Mouse (Mus musculus): ENCODE measurements at regions not wholly inside any gene's neighbourhood (a gene's known extent, or its start where the extent isn't known, plus 50 kb on each side); places are given as distances from the start of the nearest gene placed in this dataset.
A peak's percentile ranks its signal among the peaks of the same experiment; 100 is the strongest.
"Not testable (repeated sequence)": the region's sequence is repeated elsewhere in the genome, so short reads cannot be mapped to it uniquely, and the experiment has no call there.

GRCm38 (mm10) chr13:42000966-42001365 lies 50.9 kb upstream of the Hivep1 start:
- no peak for DNase-seq (ENCODE audit: low spot score in 2 of 2)

DNA sequence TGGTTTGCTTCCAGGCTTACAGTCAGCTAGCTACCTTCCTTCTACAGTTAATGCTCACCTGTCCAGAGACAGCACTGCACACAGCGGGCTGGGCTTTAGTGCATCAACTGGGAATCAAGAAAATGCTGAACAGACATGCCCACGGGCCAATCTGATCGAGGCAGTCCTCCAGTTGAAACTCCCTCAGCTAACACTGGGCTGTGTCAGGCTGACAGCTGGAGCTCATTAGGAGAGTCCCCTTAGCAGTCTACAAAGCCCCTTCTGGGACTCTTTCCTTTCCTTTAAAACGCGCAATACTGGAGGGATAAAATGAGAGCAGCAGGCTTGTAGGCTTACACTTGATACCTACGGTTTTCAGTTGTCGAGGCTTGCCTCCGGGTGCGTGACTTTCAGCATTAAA lies 53.9 kb upstream of the Hivep1 start:
- DNase-seq (ENCODE audit: low spot score in 2 of 2), result no peak

DNA sequence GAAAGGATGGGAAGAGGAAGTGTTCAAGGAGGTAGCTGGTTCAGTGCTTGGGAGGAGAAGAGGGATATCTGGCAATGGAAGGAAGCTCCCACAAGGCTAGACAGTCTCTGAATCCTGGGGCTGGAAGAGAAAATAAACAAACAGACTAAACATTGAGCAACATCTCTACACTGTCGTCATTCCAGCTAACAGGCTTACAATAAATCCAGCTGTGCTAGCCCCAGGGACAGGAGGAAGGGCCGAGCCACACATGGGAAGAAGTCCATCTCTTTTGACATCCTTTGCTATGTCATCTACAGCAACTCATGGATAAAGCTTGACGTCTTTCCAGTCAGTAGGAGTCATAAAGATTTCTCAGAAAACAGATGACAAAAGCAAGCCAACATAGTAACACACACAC lies 57.7 kb upstream of the Hivep1 start:
- no peak for DNase-seq (ENCODE audit: low spot score in 2 of 2)

GRCm38 (mm10) chr13:41975918-41976317 lies 75.9 kb upstream of the Hivep1 start:
- DNase-seq (ENCODE audit: low spot score in 2 of 2), result no peak

DNA sequence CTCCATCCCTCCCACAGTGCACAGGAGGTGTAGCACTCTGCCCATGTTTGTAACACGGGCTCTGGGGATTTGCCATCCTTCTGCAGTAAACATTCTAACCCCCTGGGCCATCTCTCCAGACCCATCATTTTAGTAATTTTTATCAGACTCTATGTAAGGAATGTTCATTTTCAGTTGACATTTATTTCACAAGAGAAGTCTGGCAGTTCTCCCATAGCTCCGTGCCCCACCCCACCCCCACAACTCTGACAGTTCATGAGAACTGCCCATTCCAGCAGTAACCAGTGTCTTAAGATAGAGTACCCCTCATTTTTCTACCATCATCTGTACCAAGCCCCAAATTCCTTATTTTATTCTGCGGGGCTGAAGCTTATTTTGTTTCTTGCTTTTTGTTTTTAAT lies 88.9 kb upstream of the Hivep1 start:
- no peak for DNase-seq (ENCODE audit: low spot score in 2 of 2)

- DNase-seq (ENCODE audit: low spot score in 2 of 2), result not testable (repeated sequence)
Observed at GRCm38 (mm10) chr13:41960960-41961359, 90.9 kb upstream of the Hivep1 start.

DNA sequence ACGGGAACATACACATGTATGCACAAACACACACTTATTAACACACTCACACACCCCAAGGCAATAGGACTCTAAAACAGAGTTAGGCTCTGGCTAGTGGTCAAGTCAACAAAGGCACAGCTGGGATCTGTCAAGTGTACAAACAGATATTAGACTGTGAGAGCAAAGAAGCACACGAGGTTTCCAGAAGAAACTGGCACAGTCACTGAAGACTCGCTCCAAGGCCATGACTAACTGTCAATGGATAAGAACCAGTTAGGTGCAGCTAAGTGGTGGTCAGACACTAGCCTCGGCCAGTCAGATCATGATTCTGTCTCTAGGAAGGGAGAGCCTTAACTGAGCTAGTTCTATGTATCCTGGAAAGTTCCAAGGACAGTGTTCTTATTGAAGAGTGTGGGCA lies 93.9 kb upstream of the Hivep1 start:
- DNase-seq (ENCODE audit: low spot score in 2 of 2), result peak in 1 of 2 experiments; percentile 4

- no peak for DNase-seq (ENCODE audit: low spot score in 2 of 2)
Observed at GRCm38 (mm10) chr13:41955884-41956283, 95.9 kb upstream of the Hivep1 start.

DNA sequence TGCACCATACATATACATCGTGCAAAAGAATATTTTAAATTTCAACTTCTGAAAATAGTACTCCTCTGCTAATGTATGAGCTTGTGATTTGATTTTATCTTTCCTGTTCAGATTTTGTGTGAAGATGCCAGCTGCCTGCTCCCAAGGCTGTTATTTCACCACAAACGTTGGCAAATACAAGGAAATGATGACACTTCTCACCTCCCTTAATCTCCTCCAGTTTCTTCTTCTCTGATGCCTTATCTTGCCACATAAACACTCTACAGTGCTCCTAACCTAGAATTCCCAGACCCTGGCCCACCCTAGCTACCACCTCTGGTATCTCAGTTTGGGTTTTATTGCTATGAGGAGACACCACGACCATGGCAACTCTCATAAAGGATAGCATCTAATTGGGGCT lies 96.6 kb upstream of the Hivep1 start:
- no peak for DNase-seq (ENCODE audit: low spot score in 2 of 2)

GRCm38 (mm10) chr13:41952453-41952852 lies 99.4 kb upstream of the Hivep1 start:
- peak in 1 of 2 experiments; percentile 19 for DNase-seq (ENCODE audit: low spot score in 2 of 2)

DNA sequence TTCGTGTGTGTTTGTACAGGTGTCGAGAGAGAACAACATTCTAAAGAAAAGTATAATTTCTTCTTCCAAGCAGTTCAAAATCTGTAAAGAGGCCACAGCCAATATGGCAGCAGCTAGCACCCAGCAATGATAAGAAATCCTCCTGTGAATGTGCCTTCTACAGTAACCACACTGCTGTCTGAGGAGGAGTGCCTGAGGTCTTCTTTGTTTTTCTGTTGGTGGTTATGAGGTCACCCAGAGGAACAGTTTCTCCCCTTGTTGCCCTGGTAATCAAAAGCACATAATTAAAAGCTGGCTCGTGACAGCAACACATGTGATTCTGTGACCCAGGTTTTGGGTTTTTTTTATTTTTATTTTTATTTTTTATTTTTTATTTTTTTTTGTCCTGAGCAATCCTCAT lies 100.8 kb upstream of the Adtrp start:
- no peak for DNase-seq (ENCODE audit: low spot score in 2 of 2)

DNA sequence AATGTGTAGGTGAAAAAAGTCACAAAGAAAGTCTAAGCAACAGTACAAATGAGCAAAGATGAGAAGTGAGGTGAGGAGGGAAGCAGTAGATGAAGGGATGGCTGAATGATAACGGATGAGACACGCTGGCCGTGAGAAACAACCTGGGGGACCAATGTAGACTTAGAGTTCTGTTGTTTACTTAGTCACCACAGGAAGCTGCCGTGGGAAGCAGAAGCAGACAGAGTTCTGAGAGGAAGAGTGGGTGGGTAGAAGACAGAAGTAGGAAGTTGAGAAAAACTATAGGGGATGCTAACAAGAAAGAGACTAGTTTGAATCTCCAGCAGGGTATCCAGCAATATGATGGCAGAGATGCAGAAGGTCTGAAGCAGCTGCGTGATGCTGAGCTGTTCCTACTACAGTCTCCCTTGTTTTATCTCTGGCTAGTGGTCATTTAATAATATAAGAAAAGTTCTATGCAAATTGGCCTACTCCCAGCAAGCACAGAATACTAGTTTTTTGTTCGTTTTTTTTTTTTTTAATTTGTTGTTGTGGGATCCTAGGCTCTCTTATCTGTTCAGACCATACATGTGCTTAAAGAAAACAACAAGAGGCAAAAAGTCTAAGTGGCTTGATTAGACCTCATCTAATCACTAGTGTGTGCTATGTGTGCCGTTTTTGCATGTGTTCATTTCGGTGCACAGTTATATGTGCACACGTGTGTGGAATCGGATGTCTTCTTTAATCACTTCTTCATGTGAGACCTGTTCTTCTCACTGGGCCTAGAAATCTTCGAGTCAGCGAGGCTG lies 85.0 kb upstream of the Adtrp start:
- DNase-seq (ENCODE audit: low spot score in 2 of 2), result no peak

GRCm38 (mm10) chr13:41929768-41930167 lies 82.3 kb upstream of the Adtrp start:
- DNase-seq (ENCODE audit: low spot score in 2 of 2), result no peak

DNA sequence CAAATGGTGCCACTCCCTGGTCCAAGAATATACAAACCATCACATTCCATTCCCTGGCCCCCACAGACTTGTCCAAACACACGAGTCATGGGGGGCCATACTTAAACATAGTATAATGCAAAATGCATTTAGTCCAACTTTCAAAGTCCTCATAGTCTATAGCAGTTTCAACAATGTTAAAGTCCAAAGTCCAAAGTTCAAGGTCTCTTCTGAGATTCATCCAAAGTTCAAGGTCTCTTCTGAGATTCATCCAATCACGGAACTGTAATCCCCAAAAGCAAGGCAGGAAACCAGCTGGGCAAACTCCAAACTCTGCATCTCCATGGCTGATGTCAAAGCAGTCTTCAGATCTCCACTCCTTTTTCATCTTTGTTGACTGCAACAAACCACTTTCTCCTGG lies 78.4 kb upstream of the Adtrp start:
- DNase-seq (ENCODE audit: low spot score in 2 of 2), result not testable (repeated sequence)

DNA sequence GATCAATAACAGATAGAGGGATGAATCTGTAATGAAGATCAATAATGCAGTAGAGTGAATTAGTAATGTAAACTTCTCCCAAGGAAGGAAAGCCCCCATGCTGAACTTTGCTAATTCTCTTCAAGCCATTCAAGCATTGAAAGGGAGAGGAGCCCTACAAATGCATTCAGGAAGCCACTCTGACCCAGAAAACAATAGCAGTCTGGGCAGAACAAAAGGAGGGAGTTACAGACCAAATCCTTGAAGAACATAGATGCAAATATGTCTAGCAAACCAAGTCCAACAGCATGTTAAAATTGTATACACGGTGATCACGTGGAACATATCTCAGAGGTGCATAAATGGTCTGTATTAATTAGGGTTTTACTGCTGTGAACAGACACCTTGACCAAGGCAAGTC lies 77.7 kb upstream of the Adtrp start:
- no peak for DNase-seq (ENCODE audit: low spot score in 2 of 2)

- DNase-seq (ENCODE audit: low spot score in 2 of 2), result no peak
Observed at GRCm38 (mm10) chr13:41921178-41921577, 73.7 kb upstream of the Adtrp start.

DNA sequence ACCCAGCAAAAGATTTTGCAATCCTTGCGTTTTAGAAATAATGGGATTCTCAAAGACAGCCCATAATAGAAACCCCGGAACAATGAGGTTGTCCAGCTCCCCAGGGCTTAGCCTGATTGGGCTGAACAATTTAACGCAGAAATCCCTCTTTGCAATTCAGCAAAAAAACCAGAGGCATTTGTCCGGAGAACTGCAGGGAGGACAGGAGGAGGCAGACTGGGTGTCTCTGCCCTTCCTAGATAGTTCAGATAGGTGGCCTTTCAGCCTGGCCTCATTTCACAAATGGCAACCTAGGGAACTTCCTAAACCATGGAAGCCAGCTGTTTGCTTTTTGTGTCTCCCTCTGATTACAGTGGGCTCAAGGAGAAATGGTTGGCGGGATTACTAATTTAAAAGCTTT lies 71.0 kb upstream of the Adtrp start:
- DNase-seq (ENCODE audit: low spot score in 2 of 2), result no peak

DNA sequence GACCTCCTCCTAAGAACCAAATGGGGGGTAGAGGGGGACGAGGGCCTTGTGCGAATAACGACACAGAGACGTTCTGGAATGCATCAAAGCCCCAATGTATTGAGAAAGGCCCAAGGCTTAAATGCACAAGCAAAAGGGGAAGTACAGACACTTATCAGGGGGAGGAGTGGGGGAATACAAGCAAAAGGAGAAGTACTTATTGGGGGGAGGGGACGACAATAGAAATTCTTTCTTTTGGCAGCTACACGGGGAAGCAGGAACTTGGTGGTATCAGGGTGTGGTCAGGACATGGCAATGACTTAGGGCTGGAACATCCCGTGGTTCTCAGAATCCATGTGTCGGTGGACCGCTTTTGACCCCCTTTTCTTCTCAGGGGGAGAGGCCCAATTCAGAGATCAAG lies 68.3 kb upstream of the Adtrp start:
- DNase-seq (ENCODE audit: low spot score in 2 of 2), result not testable (repeated sequence)

GRCm38 (mm10) chr13:41910736-41911135 lies 63.3 kb upstream of the Adtrp start:
- DNase-seq (ENCODE audit: low spot score in 2 of 2), result no peak

DNA sequence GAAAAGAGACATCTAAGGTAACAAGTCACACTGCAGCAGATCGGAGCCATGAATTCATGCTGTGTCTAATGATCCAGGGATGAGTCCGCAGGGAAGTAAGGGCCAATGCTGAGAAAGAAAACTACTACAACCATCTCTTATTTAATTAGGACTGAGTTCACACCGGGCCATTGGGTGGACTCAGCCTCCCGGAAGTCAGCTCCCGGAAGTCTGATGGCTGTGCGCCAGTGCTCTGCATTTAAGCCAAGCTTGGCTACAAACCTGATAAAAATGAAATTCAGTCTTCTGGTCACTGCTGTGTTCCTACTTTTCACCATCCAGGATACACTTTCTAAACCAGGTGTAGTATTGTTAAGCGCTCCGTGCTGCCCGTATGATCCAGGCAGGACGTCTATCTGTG lies 62.8 kb upstream of the Adtrp start:
- DNase-seq (ENCODE audit: low spot score in 2 of 2), result no peak

GRCm38 (mm10) chr13:41907027-41907426 lies 59.5 kb upstream of the Adtrp start:
- no peak for DNase-seq (ENCODE audit: low spot score in 2 of 2)

DNA sequence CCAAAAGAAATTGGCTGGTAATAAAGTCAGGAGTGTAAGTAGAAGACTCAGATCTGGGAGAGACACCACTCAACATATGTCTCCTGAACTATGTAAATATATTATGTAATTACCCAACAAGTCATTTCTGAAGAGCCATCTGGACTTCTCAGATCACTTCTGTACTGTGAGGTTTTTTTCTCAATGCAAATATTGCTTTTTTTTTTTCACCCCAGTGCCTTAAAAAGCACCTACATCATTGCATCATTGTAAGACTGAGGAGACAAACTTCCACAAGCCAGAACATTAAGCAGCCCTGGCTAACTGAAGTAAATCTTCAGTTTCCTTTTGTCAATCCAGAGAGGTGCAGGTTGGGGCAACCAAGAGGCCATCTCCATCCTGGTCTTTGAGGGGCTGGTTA lies 55.8 kb upstream of the Adtrp start:
- DNase-seq (ENCODE audit: low spot score in 2 of 2), result no peak

DNA sequence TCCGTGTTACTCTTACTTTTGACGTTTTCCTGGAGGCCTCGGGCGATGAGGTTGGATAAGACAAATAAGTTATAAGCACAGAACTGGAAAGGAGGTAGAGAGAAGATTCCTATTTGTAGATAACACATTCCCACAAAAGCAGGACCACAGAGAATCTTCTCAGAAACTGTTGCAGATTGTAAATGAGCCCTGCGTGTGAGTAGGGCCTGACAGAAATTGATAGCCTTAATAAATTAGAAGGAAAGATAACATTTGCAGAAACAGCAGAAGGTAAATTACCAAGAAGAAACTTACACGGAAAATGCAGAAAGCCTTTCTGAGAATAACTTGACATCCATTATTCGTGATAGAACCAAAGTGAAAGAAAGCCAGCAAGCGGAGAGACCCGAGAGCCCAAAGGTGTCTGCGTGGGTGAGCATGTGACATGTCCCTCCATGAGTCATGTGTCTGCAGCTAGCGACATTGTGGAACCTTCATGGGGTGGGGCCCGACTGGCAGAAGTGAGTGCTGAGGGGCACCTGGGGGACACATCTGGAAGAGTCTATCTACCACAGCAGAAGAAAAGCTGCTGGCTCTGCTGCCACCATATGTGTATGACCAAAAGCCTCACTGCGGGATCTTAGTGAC lies 52.5 kb upstream of the Adtrp start:
- DNase-seq (ENCODE audit: low spot score in 2 of 2), result no peak

DNA sequence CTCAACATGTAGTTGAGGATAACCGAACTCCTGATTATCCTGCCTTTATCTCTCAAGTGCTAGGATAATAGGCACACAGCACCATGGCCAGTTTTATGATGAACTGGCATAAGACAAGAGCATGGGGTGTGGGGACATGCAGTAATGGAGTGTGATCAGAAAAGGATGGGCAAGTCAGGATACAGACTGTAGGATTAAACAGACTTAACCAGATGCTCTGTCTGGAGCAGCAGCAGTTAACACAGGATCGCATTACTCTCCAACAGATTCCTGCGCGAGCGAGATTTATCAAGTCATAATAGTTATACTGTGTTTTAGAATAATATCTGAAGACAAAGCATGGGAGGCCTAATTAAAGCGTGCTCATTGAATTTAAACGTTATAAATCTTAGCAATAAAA lies 51.8 kb upstream of the Adtrp start:
- no peak for DNase-seq (ENCODE audit: low spot score in 2 of 2)

Data from urinary bladder, postnatal 36 days (tissue).